Mouse (Mus musculus): ENCODE results near the gene Myrip. TPM values are rescaled to one million over a fixed set of nuclear protein-coding genes. Genes with fewer than 3 reads are reported as not detected.

The Myrip gene
- polyA plus RNA-seq, 1 experiment from 2014 or later = 0.27 TPM

Other genes starting within 250 kb of the Myrip start
- gene Cx3cr1, start 231.6 kb upstream of the Myrip start, polyA plus RNA-seq (2016; fragmentation: Nextera tagmentation; extraction: Ambion mirVana) = 5.3 and 6.1 TPM in 2 replicates
- gene Ccr8, start 209.4 kb upstream of the Myrip start, polyA plus RNA-seq (2016; fragmentation: Nextera tagmentation; extraction: Ambion mirVana) = not detected in 2 replicates
- gene Slc25a38, start 191.1 kb upstream of the Myrip start, polyA plus RNA-seq (2016; fragmentation: Nextera tagmentation; extraction: Ambion mirVana) = 43.4 and 46.3 TPM in 2 replicates
- gene Rpsa, start 173.8 kb upstream of the Myrip start, polyA plus RNA-seq (2016; fragmentation: Nextera tagmentation; extraction: Ambion mirVana) = 1,445 and 1,457 TPM in 2 replicates
- 0.53 and 0.93 TPM in 2 replicates for gene Mobp, start 151.8 kb upstream of the Myrip start, polyA plus RNA-seq (2016; fragmentation: Nextera tagmentation; extraction: Ambion mirVana)
- 202 and 220 TPM in 2 replicates for gene Eif1b, start 190.7 kb downstream of the Myrip start, polyA plus RNA-seq (2016; fragmentation: Nextera tagmentation; extraction: Ambion mirVana)
- 0.55 and 0.56 TPM in 2 replicates for gene Entpd3, start 238.3 kb downstream of the Myrip start, polyA plus RNA-seq (2016; fragmentation: Nextera tagmentation; extraction: Ambion mirVana)

Data from embryonic facial prominence, embryonic 10.5 days (tissue).